In genomic region chr19:53303382-53303781, GRCm38 (mm10) we compare ENCODE assay signal across 19 mouse cellular contexts. TPM values are rescaled to one million over a fixed set of nuclear protein-coding genes. Genes with fewer than 3 reads are reported as not detected.
DNase-seq lines count a peak whose midpoint lies in the region; ATAC-seq and TF ChIP-seq lines count a peak whose summit lies in the region.
"Had no signal": no experiment of that assay in that cellular context is flagged by ENCODE, and none has a peak within 500 bp of the region (broad histone marks: within the 10 kb centered on the region; RNA-seq: fewer than 3 reads in every experiment).

No protein-coding gene starts in this region.

- WGBS in liver, postnatal 0 days (ENCODE audit: insufficient replicate concordance): 51% methylated on average over 7 of the region's 7 CpGs
- 31% methylated on average over 7 of the region's 7 CpGs for WGBS in small intestine, adult 2 months
- 88% methylated on average over 7 of the region's 7 CpGs for WGBS in hindbrain, embryonic 12.5 days

- H3K27ac ChIP-seq in liver, postnatal 0 days (ENCODE audit: low read depth): peak overlapping the region; percentile 24; the same call in 1 of the 2 replicates
- H3K27ac ChIP-seq in small intestine, adult 2 months (ENCODE audit: insufficient read depth, low read depth, low read length): peak overlapping the region; percentile 80
- no peak overlapping the region for H3K27ac ChIP-seq in hindbrain, embryonic 12.5 days
- H3K27ac ChIP-seq: embryonic facial prominence, embryonic 12.5 days; heart, embryonic 13.5 days; hindbrain, embryonic 13.5 days had no signal

- TF ChIP-seq CTCF in liver, postnatal 0 days (IDR thresholded peaks at IDR 0.05; ENCODE audit: low read depth): no peak
- TF ChIP-seq CTCF in small intestine, adult 2 months (IDR thresholded peaks at IDR 0.05; ENCODE audit: extremely low read depth, insufficient read length, insufficient replicate concordance, low read depth, low read length): no peak

- no peak overlapping the region for H3K9ac ChIP-seq in liver, postnatal 0 days (replicated peaks)
- no peak overlapping the region for H3K9ac ChIP-seq in hindbrain, embryonic 12.5 days
- H3K9ac ChIP-seq: embryonic facial prominence, embryonic 12.5 days; heart, embryonic 13.5 days; hindbrain, embryonic 13.5 days had no signal

- H3K27me3 ChIP-seq in liver, postnatal 0 days (ENCODE audit: insufficient read depth, low read length): no peaks in the 10 kb centered on the region
- H3K27me3 ChIP-seq in small intestine, adult 2 months (ENCODE audit: control insufficient read depth, insufficient read depth, low read length): no peaks in the 10 kb centered on the region
- no peaks in the 10 kb centered on the region for H3K27me3 ChIP-seq in hindbrain, embryonic 12.5 days
- H3K27me3 ChIP-seq: embryonic facial prominence, embryonic 12.5 days; hindbrain, embryonic 13.5 days had no signal

- no peak for ATAC-seq in liver, postnatal 0 days
- ATAC-seq in granulocyte monocyte progenitor cell, adult 5-6 weeks (replicated peaks; ENCODE audit: poor library complexity, severe bottlenecking): peak; percentile 95
- ATAC-seq in megakaryocyte progenitor cell, adult 5-6 weeks (replicated peaks; ENCODE audit: poor library complexity): peak; percentile 94
- no peak for ATAC-seq in hindbrain, embryonic 12.5 days (ENCODE audit: low FRiP score)
- ATAC-seq: forebrain, embryonic 16.5 days; intestine, embryonic 16.5 days had no signal

- H3K9me3 ChIP-seq in liver, postnatal 0 days (ENCODE audit: low read length): no peaks in the 10 kb centered on the region
- H3K9me3 ChIP-seq in hindbrain, embryonic 12.5 days (replicated peaks): no peaks in the 10 kb centered on the region
- H3K9me3 ChIP-seq: embryonic facial prominence, embryonic 12.5 days; heart, embryonic 13.5 days; hindbrain, embryonic 13.5 days had no signal

- H3K4me3 ChIP-seq in liver, postnatal 0 days (ENCODE audit: low read depth, low read length): no peak overlapping the region
- H3K4me3 ChIP-seq in small intestine, adult 2 months (ENCODE audit: low read depth, low read length): no peak overlapping the region
- H3K4me3 ChIP-seq in hindbrain, embryonic 12.5 days: no peak overlapping the region
- H3K4me3 ChIP-seq: embryonic facial prominence, embryonic 12.5 days; heart, embryonic 13.5 days; hindbrain, embryonic 13.5 days had no signal

- TF ChIP-seq POLR2A in small intestine, adult 2 months (IDR thresholded peaks at IDR 0.05; ENCODE audit: low read depth, low read length): 0 out of 2 replicates have a peak, but pooled peaks have one; percentile 9

- peak overlapping the region; percentile 27 for H3K4me2 ChIP-seq in liver, postnatal 0 days (ENCODE audit: low read depth, low read length)
- no peak overlapping the region for H3K4me2 ChIP-seq in hindbrain, embryonic 12.5 days (replicated peaks)
- H3K4me2 ChIP-seq: embryonic facial prominence, embryonic 12.5 days; heart, embryonic 13.5 days; hindbrain, embryonic 13.5 days had no signal

- H3K4me1 ChIP-seq in liver, postnatal 0 days (ENCODE audit: insufficient read depth): peaks cover 10% of the 10 kb centered on the region; the same call in 1 of the 2 replicates
- H3K4me1 ChIP-seq in small intestine, adult 2 months (ENCODE audit: control insufficient read depth, insufficient read depth, insufficient read length, low read length): peaks cover 25% of the 10 kb centered on the region; the same call in 1 of the 2 replicates
- H3K4me1 ChIP-seq in hindbrain, embryonic 12.5 days: peaks cover 7% of the 10 kb centered on the region
- H3K4me1 ChIP-seq: heart, embryonic 13.5 days had no signal

- H3K36me3 ChIP-seq in liver, postnatal 0 days (replicated peaks; ENCODE audit: insufficient read depth, low read length): no peaks in the 10 kb centered on the region
- no peaks in the 10 kb centered on the region for H3K36me3 ChIP-seq in small intestine, adult 2 months (ENCODE audit: control insufficient read depth, insufficient read depth, low read length)
- H3K36me3 ChIP-seq in hindbrain, embryonic 12.5 days: no peaks in the 10 kb centered on the region
- H3K36me3 ChIP-seq: embryonic facial prominence, embryonic 12.5 days; heart, embryonic 13.5 days; hindbrain, embryonic 13.5 days had no signal

- no peak for DNase-seq in liver, postnatal 0 days
- no peak for DNase-seq in liver
- DNase-seq in adrenal gland, postnatal 25 days: no peak
- no peak for DNase-seq in adrenal gland, adult 2 months
- DNase-seq: adrenal gland, postnatal 14 days; cerebellum, adult 11 months; cerebellum, adult 8-10 months; cerebellum, postnatal 14 days; gastrocnemius, postnatal 10 days; heart, postnatal 36 days had no signal

- no peak for TF ChIP-seq EP300 in liver, postnatal 0 days (IDR thresholded peaks at IDR 0.05; ENCODE audit: low read depth)

RNA-seq across cellular contexts. Expression of gene Mxi1, which starts 6.9 kb away (rescaled TPM):
- 24.4 and 24.5 TPM in 2 replicates for polyA plus RNA-seq in liver, postnatal 0 days (2015; fragmentation: Nextera tagmentation; extraction: Ambion mirVana)
- total RNA-seq in granulocyte monocyte progenitor cell, adult 5-6 weeks (2014; fragmentation: Nextera tagmentation): 19.6 and 28.2 TPM in 2 replicates
- 50.7 and 54.9 TPM in 2 replicates for total RNA-seq in granulocyte monocyte progenitor cell, adult 5-6 weeks (2017)
- 26.5 and 33.7 TPM in 2 replicates for total RNA-seq in megakaryocyte progenitor cell, adult 5-6 weeks (2015)
- total RNA-seq in megakaryocyte progenitor cell, adult 5-6 weeks (2017): 58.6 and 59.3 TPM in 2 replicates
- polyA plus RNA-seq in small intestine, adult 2 months (2012; rRNA removed): 30.7 and 66.0 TPM in 2 replicates
- 76.2 and 78.4 TPM in 2 replicates for polyA plus RNA-seq in hindbrain, embryonic 12.5 days (2016; fragmentation: Nextera tagmentation; extraction: Ambion mirVana)
- 33.6 and 40.2 TPM in 2 replicates for total RNA-seq in adrenal gland, postnatal 25 days (2021)
- total RNA-seq in adrenal gland, adult 2 months (2021): 10 to 100 TPM; 29.6 to 31.1 TPM
- 15.6 and 17.2 TPM in 2 replicates for polyA plus RNA-seq in adrenal gland, adult 2 months (2012; rRNA removed)

Comparison
In these comparisons a context has a peak if more than half of its experiments do, and no peak if none do; other contexts are left out.
1. ATAC-seq: peak in granulocyte monocyte progenitor cell, adult 5-6 weeks (single experiment) and megakaryocyte progenitor cell, adult 5-6 weeks (single experiment); none in liver, postnatal 0 days (single experiment) and hindbrain, embryonic 12.5 days (single experiment).